Mouse (Mus musculus): ENCODE measurements around the gene Foxj3. TPM values are rescaled to one million over a fixed set of nuclear protein-coding genes. Genes with fewer than 3 reads are reported as not detected.
"Not testable (repeated sequence)": the region's sequence is repeated elsewhere in the genome, so short reads cannot be mapped to it uniquely, and the experiment has no call there.

The Foxj3 gene
- polyA plus RNA-seq (2012; rRNA removed), result 14.0 and 15.0 TPM in 2 replicates

- DNase-seq (ENCODE audit: low read depth), result not testable (repeated sequence)
These were observed at the start of gene Foxj3 for GRCm38 (mm10) chr4:119536615-119537014. Foxj3 (plus strand) TSS chr4:119537004.

- DNase-seq (ENCODE audit: low read depth), result no peak
These were observed 47.1 kb upstream of the Foxj3 start for GRCm38 (mm10) chr4:119489666-119490065.

- no peak for DNase-seq (ENCODE audit: low read depth)
These were observed 46.0 kb upstream of the Foxj3 start for GRCm38 (mm10) chr4:119490806-119491205.

GRCm38 (mm10) chr4:119492291-119492932, 44.4 kb upstream of the Foxj3 start, which contains the start of gene Rimkla:
Rimkla (minus strand) TSS chr4:119492628.
- DNase-seq (ENCODE audit: low read depth), result no peak

- no peak for DNase-seq (ENCODE audit: low read depth)
These were observed 43.9 kb upstream of the Foxj3 start for GRCm38 (mm10) chr4:119492933-119493327.

GRCm38 (mm10) chr4:119498319-119498848, 38.4 kb upstream of the Foxj3 start:
- DNase-seq (ENCODE audit: low read depth), result no peak

- no peak for DNase-seq (ENCODE audit: low read depth)
These were observed 25.2 kb upstream of the Foxj3 start for GRCm38 (mm10) chr4:119511591-119511990.

- DNase-seq (ENCODE audit: low read depth), result no peak
These were observed 24.1 kb upstream of the Foxj3 start for GRCm38 (mm10) chr4:119512731-119513141.

GRCm38 (mm10) chr4:119523575-119523974, 13.2 kb upstream of the Foxj3 start:
- DNase-seq (ENCODE audit: low read depth), result no peak

- DNase-seq (ENCODE audit: low read depth), result no peak
These were observed 12.8 kb upstream of the Foxj3 start for GRCm38 (mm10) chr4:119524010-119524409.

GRCm38 (mm10) chr4:119524466-119524865, 12.3 kb upstream of the Foxj3 start:
- DNase-seq (ENCODE audit: low read depth), result no peak

- DNase-seq (ENCODE audit: low read depth), result no peak
These were observed 10.4 kb upstream of the Foxj3 start for GRCm38 (mm10) chr4:119526329-119526845.

- no peak for DNase-seq (ENCODE audit: low read depth)
These were observed 5.0 kb upstream of the Foxj3 start for GRCm38 (mm10) chr4:119531813-119532212.

GRCm38 (mm10) chr4:119535103-119535502, 1.7 kb upstream of the Foxj3 start:
- no peak for DNase-seq (ENCODE audit: low read depth)

GRCm38 (mm10) chr4:119537436-119537835, 632 bp downstream of the Foxj3 start:
- DNase-seq (ENCODE audit: low read depth), result no peak

GRCm38 (mm10) chr4:119539031-119539824, 2.4 kb downstream of the Foxj3 start, which contains the start of gene Frg2f1:
Frg2f1 (minus strand) TSS chr4:119539529.
- DNase-seq (ENCODE audit: low read depth), result peak; percentile 34

GRCm38 (mm10) chr4:119539836-119540532, 3.2 kb downstream of the Foxj3 start:
- DNase-seq (ENCODE audit: low read depth), result no peak

- DNase-seq (ENCODE audit: low read depth), result no peak
These were observed 3.7 kb downstream of the Foxj3 start for GRCm38 (mm10) chr4:119540533-119540890.

- DNase-seq (ENCODE audit: low read depth), result no peak
These were observed 14.1 kb downstream of the Foxj3 start for GRCm38 (mm10) chr4:119550864-119551263.

GRCm38 (mm10) chr4:119555466-119555865, 18.7 kb downstream of the Foxj3 start:
- DNase-seq (ENCODE audit: low read depth), result no peak

GRCm38 (mm10) chr4:119563136-119563535, 26.3 kb downstream of the Foxj3 start:
- DNase-seq (ENCODE audit: low read depth), result no peak

GRCm38 (mm10) chr4:119566322-119566835, 29.6 kb downstream of the Foxj3 start:
- no peak for DNase-seq (ENCODE audit: low read depth)
